Mouse (Mus musculus) kidney, adult 2 months (tissue): Measurements from ENCODE around the gene Mau2. TPM values are rescaled to one million over a fixed set of nuclear protein-coding genes. Genes with fewer than 3 reads are reported as not detected.
A peak's percentile ranks its signal among the peaks of the same experiment; 100 is the strongest.
"Not testable (repeated sequence)": the region's sequence is repeated elsewhere in the genome, so short reads cannot be mapped to it uniquely, and the experiment has no call there.

ENCODE experiments used
- DNase-seq: peaks from one replicate; pipeline ENCODE4 v3.0.0; 2021
- H3K27ac ChIP-seq: fragments of 200-500 bp; 2 replicates; pipeline ENCODE4 v1.5.1; 2012; ENCODE audit warnings: low read depth, low read length, control low read depth, inconsistent platforms; ENCODE audit not compliant: insufficient read depth
- H3K27me3 ChIP-seq: fragments of 200-500 bp; replicated peaks from 2 replicates; pipeline ENCODE4 v1.6.1; 2012; ENCODE audit warnings: mild to moderate bottlenecking, moderate library complexity, low read length, inconsistent platforms; ENCODE audit not compliant: control insufficient read depth, insufficient read depth
- H3K36me3 ChIP-seq: fragments of 200-500 bp; 2 replicates; pipeline ENCODE4 v1.6.1; 2012; ENCODE audit warnings: mild to moderate bottlenecking, moderate library complexity, low read length, inconsistent platforms; ENCODE audit not compliant: control insufficient read depth, insufficient read depth
- H3K4me1 ChIP-seq: fragments of 200-500 bp; 2 replicates; pipeline ENCODE4 v1.6.1; 2011; ENCODE audit warnings: low read length; ENCODE audit not compliant: control insufficient read depth, insufficient read depth
- H3K4me3 ChIP-seq: fragments of 200-500 bp; 2 replicates; pipeline ENCODE4 v1.5.1; 2011; ENCODE audit warnings: mild to moderate bottlenecking, low read depth, low read length, control low read depth; ENCODE audit not compliant: insufficient read depth
- CTCF ChIP-seq: fragments of 200-500 bp; conservative IDR thresholded peaks from 2 replicates; pipeline ENCODE4 v1.5.1; 2011; ENCODE audit warnings: low read depth, mild to moderate bottlenecking, control low read depth, low read length, moderate library complexity, mixed read lengths; ENCODE audit not compliant: insufficient read depth, insufficient read length
- POLR2A ChIP-seq: fragments of 200-500 bp; IDR thresholded peaks from one replicate; pipeline ENCODE4 v1.6.1; 2011; ENCODE audit warnings: low read depth, low read length, control low read depth
- WGBS: fragments of 180-500 bp; shearing (Covaris S2); methylation state at CpG from one replicate; pipeline ENCODE4 v1.1.7; 2018; 5-methylcytosine and 5-hydroxymethylcytosine counted together
- polyA plus RNA-seq: library from polyadenylated mRNA; depleted of rRNA; stranded (reverse); fragments of >200 nt; gene quantifications from 2 replicates; pipeline ENCODE4 v1.2.3, GENCODE M21; 2012

Mau2 gene
- polyA plus RNA-seq, 1 experiment: 47.1 TPM

- DNase-seq: peak; percentile 67
- under 1% methylated on average over 26 of the region's 26 CpGs for WGBS
- no peaks in the 10 kb centered on the region for H3K36me3 ChIP-seq
- H3K27ac ChIP-seq: no peak within 1 kb of the TSS
- no peaks in the 10 kb centered on the region for H3K27me3 ChIP-seq
- TF ChIP-seq POLR2A (no peak), CTCF (no peak)
- H3K4me3 ChIP-seq: no peak within 1 kb of the TSS
- no peaks in the 10 kb centered on the region for H3K4me1 ChIP-seq
These were observed 40.8 kb upstream of the Mau2 start, which contains the start of gene Hapln4 for GRCm38 (mm10) chr8:70083285-70083684. Gene Hapln4 (plus strand): TSS chr8:70083457.

GRCm38 (mm10) chr8:70081976-70082375 is 39.4 kb upstream of the Mau2 start:
- 86% methylated on average over 2 of the region's 2 CpGs for WGBS
- no peaks in the 10 kb centered on the region for H3K27me3 ChIP-seq

GRCm38 (mm10) chr8:70073682-70074081 is 31.1 kb upstream of the Mau2 start:
- no peak overlapping the region for H3K27ac ChIP-seq
- H3K4me3 ChIP-seq: no peak overlapping the region
- no peaks in the 10 kb centered on the region for H3K36me3 ChIP-seq
- no peaks in the 10 kb centered on the region for H3K27me3 ChIP-seq
- no peak for TF ChIP-seq CTCF
- no peak for TF ChIP-seq POLR2A
- peaks cover 10% of the 10 kb centered on the region; the same call in 1 of the 2 replicates for H3K4me1 ChIP-seq
- WGBS: 81% methylated on average over 1 of the region's 1 CpGs
- DNase-seq: no peak

More at GRCm38 (mm10) chr8:70081976-70082375, 39.4 kb upstream of the Mau2 start:
- no peak for DNase-seq
- no peaks in the 10 kb centered on the region for H3K36me3 ChIP-seq
- no peak for TF ChIP-seq POLR2A
- no peak for TF ChIP-seq CTCF
- no peaks in the 10 kb centered on the region for H3K4me1 ChIP-seq
- H3K4me3 ChIP-seq: no peak overlapping the region
- H3K27ac ChIP-seq: no peak overlapping the region

GRCm38 (mm10) chr8:70073120-70073519 is 30.6 kb upstream of the Mau2 start:
- H3K36me3 ChIP-seq: no peaks in the 10 kb centered on the region
- 54% methylated on average over 8 of the region's 8 CpGs for WGBS
- H3K4me3 ChIP-seq: peak overlapping the region; percentile 37; the same call in 1 of the 2 replicates
- H3K27me3 ChIP-seq: no peaks in the 10 kb centered on the region
- no peak for TF ChIP-seq CTCF
- TF ChIP-seq POLR2A: no peak
- H3K27ac ChIP-seq: no peak overlapping the region
- H3K4me1 ChIP-seq: peaks cover 10% of the 10 kb centered on the region; the same call in 1 of the 2 replicates
- DNase-seq: peak; percentile 23

GRCm38 (mm10) chr8:70072441-70073069 is 30.0 kb upstream of the Mau2 start, which contains the start of gene Tm6sf2:
Gene Tm6sf2 (plus strand): TSS chr8:70072924.
- Histone ChIP-seq H3K27me3 (no peaks in the 10 kb centered on the region), H3K27ac (peak within 1 kb of the TSS; percentile 22; the same call in 1 of the 2 replicates), H3K4me3 (peak within 1 kb of the TSS; percentile 37; the same call in 1 of the 2 replicates), H3K4me1 (peaks cover 10% of the 10 kb centered on the region; the same call in 1 of the 2 replicates), H3K36me3 (no peaks in the 10 kb centered on the region)
- TF ChIP-seq POLR2A: no peak
- TF ChIP-seq CTCF: 0 out of 2 replicates have a peak, but pooled peaks have one; percentile 3
- WGBS: 11% methylated on average over 27 of the region's 27 CpGs
- DNase-seq: peak; percentile 78

GRCm38 (mm10) chr8:70071836-70072440 is 29.4 kb upstream of the Mau2 start:
- WGBS: 56% methylated on average over 2 of the region's 2 CpGs

GRCm38 (mm10) chr8:70057721-70058120 is 15.2 kb upstream of the Mau2 start:
- Histone ChIP-seq H3K27me3 (no peaks in the 10 kb centered on the region), H3K36me3 (peaks cover 6% of the 10 kb centered on the region), H3K4me1 (no peaks in the 10 kb centered on the region), H3K4me3 (no peak overlapping the region), H3K27ac (no peak overlapping the region)
- DNase-seq: no peak
- TF ChIP-seq POLR2A: no peak
- no peak for TF ChIP-seq CTCF
- 89% methylated on average over 1 of the region's 1 CpGs for WGBS

More at GRCm38 (mm10) chr8:70071836-70072440, 29.4 kb upstream of the Mau2 start:
- Histone ChIP-seq H3K27ac (peak overlapping the region; percentile 6; the same call in 1 of the 2 replicates), H3K4me3 (no peak overlapping the region), H3K36me3 (no peaks in the 10 kb centered on the region), H3K4me1 (peaks cover 10% of the 10 kb centered on the region; the same call in 1 of the 2 replicates), H3K27me3 (no peaks in the 10 kb centered on the region)
- peak; percentile 62 for DNase-seq
- no peak for TF ChIP-seq POLR2A
- no peak for TF ChIP-seq CTCF

GRCm38 (mm10) chr8:70050434-70050833 is 7.9 kb upstream of the Mau2 start:
- H3K4me3 ChIP-seq, H3K27ac ChIP-seq, DNase-seq, H3K27me3 ChIP-seq, H3K36me3 ChIP-seq, H3K4me1 ChIP-seq: not testable (repeated sequence)
- WGBS: 93% methylated on average over 5 of the region's 5 CpGs
